Mouse (Mus musculus) limb, embryonic 12.5 days (tissue): ENCODE measurements around the gene Vmn1r232. TPM values are rescaled to one million over a fixed set of nuclear protein-coding genes. Genes with fewer than 3 reads are reported as not detected.

Experiments
- polyA plus RNA-seq: library from polyadenylated mRNA; unstranded; fragments of >200 nt; fragmentation: Nextera tagmentation; extraction: Ambion mirVana; gene quantifications from 2 replicates; pipeline ENCODE4 v1.2.1, GENCODE M21; 2016

Gene Vmn1r232
- polyA plus RNA-seq, 1 experiment from 2014 or later, result not detected

Other genes with a start within 250 kb of the Vmn1r232 start
- gene Vmn1r226, start 236.9 kb downstream of the Vmn1r232 start, polyA plus RNA-seq, result not detected in 2 replicates
- not detected in 2 replicates for gene Vmn1r227, start 189.9 kb downstream of the Vmn1r232 start, polyA plus RNA-seq
- not detected in 2 replicates for gene Vmn1r228, start 133.6 kb downstream of the Vmn1r232 start, polyA plus RNA-seq
- not detected in 2 replicates for gene Vmn1r229, start 108.2 kb downstream of the Vmn1r232 start, polyA plus RNA-seq
- not detected in 2 replicates for gene Vmn1r230, start 79.3 kb downstream of the Vmn1r232 start, polyA plus RNA-seq
- gene Vmn1r231, start 14.6 kb downstream of the Vmn1r232 start, polyA plus RNA-seq, result not detected in 2 replicates
- 347 and 388 TPM in 2 replicates for gene Ppp2r1a, start 25.6 kb upstream of the Vmn1r232 start, polyA plus RNA-seq
- gene Vmn1r233, start 76.8 kb upstream of the Vmn1r232 start, polyA plus RNA-seq, result not detected in 2 replicates
- gene Zfp160, start 89.2 kb upstream of the Vmn1r232 start, polyA plus RNA-seq, result 19.7 and 19.9 TPM in 2 replicates